Mouse (Mus musculus) heart, adult 9 months (tissue): ENCODE measurements around the gene Lyst.
"Not testable (repeated sequence)": the region's sequence is repeated elsewhere in the genome, so short reads cannot be mapped to it uniquely, and the experiment has no call there.

Experiments
- DNase-seq, 2 experiments: peaks; one replicate each; pipeline ENCODE4 v3.0.0; 2022; ENCODE audit warnings: low spot score in 2 of 2

Gene Lyst

DNA sequence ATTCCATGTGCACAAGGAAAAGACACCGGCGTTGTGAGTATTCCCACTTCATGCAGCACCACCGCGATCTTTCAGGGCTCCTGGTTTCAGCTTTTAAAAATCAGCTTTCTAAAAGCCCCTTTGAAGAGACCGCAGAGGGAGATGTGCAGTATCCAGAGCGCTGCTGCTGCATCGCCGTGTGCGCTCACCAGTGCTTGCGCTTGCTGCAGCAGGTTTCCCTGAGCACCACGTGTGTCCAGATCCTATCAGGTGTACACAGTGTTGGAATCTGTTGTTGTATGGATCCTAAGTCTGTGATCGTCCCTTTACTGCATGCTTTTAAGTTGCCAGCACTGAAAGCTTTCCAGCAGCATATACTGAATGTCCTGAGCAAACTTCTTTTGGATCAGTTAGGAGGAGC lies 45.0 kb downstream of the Lyst start:
- no peak for DNase-seq

DNA sequence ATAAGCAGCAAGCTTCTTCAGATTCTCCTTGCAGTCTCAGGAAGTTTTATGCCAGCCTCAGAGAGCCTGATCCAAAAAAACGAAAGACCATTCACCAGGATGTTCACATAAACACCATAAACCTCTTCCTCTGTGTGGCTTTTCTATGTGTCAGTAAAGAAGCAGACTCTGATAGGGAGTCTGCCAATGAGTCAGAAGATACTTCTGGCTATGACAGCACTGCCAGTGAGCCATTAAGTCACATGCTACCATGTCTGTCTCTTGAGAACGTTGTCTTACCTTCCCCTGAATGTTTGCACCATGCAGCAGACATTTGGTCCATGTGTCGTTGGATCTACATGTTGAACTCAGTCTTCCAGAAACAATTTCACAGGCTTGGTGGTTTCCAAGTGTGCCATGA lies 47.4 kb downstream of the Lyst start:
- DNase-seq = no peak

DNA sequence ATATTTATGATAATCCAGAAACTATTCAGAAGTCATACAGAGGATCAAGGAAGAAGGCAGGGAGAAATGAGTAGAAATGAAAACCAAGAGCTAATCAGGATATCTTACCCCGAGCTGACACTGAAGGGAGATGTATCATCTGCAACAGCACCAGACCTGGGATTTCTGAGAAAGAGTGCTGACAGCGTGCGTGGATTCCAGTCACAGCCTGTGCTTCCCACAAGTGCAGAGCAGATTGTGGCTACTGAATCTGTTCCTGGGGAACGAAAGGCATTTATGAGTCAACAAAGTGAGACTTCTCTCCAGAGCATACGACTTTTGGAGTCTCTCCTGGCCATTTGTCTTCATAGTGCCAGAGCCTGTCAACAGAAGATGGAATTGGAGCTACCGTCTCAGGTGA lies 47.8 kb downstream of the Lyst start:
- DNase-seq = no peak

DNA sequence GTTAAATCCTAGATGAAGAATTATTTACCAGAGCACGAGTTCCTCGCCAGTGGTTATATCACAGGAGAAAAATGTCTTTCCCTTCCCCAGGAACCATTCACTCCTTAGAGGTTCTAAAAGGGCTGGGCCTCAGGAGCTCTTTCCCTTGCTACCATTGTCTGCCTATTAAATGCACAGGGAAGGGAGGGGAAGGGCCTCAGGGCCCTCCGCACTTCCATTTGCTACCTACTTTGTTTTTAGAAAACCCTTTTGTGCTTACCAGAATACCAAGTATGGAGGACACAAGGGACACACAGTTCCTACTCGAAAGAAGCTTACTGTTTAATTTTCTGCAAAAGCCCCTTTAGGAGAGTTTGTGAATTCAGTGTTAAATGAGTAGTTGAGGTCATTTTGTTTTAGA lies 48.5 kb downstream of the Lyst start:
- no peak for DNase-seq

DNA sequence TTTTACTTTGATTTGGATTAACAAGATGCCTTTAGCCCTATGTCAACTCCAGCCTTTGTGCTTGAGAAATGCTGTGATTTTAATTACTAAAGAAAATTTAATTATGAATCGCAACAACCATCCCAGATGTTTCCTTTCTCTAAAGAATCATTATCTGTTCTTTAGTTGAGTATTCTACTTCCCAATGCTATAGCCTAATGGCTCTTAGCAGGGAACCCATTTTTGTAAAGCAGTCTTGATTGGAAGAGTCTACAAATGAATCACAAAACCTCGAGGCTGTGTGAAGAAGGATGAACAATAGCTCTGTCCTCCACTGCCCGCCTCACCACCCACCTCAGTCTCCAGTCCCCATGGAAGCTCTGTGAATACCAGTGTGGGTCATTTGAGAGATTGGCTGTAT lies 57.1 kb downstream of the Lyst start:
- no peak for DNase-seq

DNA sequence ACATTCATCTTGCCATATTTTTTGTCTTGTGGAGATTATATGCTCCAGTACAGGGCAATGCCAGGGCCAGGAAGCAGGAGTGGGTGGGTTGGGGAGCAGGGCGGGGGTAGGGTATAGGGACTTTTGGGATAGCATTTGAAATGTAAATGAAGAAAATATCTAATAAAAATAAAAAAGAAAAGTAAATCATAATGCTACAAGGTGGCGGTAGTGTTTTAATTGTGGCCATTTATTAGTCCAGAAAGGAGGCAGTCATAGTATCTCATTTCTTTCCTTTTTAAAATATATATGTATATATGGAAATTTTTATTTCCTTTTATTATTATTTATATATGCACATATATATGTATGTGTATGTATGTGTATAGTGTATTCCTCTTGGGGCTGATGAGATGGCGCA lies 65.3 kb downstream of the Lyst start:
- no peak for DNase-seq

DNA sequence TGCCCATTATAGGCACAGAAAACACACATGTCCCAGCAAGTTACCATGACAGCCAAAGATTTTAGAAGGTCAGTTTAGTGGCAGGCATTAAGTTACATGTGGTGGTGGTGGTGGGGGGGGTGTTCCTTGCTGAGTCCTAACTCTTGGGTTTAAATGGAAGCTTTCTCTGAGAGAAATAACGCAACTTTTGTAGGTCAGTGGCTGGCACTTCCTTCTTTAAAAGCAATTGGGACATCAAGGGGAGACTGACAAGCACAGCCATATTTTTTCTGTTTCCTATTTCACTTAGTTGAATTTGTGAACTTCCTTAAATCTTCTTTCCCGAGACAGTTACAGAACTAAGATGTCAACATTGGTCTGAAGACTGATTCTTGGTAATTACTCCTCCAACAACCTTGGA lies 75.9 kb downstream of the Lyst start:
- not testable (repeated sequence) for DNase-seq

DNA sequence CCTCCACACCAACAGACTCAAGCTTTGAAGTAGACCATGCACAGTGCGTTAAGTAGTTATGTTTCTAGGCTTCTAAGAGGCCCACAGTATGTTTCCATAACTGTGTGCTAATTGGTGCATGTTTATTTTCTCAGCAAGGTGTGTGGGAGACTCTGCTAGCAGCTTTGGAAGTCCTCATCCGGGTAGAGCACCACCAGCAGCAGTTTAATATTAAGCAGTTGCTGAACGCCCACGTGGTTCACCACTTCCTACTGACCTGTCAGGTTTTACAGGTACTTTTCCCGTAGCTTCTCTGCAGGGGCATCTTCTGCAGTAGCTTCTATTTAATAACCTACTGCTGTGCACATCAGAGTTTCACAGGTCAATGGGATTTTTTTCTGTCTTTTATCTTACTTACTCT lies 80.5 kb downstream of the Lyst start:
- no peak for DNase-seq

DNA sequence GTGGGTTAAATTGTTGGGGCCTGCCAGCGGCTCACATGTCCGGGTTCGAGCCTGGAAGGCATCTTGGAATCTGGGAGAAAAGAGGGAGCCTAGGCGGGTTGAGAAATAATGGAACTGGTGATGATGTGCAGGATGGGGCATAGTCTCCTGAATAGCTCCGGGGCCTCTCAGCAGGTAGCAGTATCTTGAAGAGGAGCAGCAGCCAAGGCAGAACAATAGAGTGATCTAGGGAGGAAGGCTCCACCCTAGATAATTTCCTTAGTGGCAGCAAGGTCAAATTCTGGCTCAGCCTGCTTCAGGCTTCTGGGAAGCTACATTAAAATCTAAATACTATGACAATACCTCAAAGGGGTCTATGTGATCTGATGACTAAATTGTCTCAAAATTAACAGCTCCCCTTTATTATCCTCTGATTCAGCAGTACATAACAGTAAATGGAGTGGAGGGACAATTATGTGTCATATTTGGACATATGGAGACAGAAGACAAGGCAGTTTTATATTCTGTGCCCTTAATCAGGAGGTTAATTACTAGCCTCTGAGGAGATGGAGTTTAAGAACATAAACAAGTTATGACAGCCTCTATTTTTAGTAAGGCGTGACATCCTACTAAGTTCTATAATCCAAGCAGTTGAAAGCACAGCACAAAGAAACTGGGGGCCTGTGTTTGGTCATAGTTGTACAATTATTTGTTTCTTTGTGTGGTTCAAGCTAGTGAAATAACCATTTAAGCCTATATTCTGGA lies 81.6 kb downstream of the Lyst start:
- DNase-seq = peak in 1 of 2 experiments; percentile 4

DNA sequence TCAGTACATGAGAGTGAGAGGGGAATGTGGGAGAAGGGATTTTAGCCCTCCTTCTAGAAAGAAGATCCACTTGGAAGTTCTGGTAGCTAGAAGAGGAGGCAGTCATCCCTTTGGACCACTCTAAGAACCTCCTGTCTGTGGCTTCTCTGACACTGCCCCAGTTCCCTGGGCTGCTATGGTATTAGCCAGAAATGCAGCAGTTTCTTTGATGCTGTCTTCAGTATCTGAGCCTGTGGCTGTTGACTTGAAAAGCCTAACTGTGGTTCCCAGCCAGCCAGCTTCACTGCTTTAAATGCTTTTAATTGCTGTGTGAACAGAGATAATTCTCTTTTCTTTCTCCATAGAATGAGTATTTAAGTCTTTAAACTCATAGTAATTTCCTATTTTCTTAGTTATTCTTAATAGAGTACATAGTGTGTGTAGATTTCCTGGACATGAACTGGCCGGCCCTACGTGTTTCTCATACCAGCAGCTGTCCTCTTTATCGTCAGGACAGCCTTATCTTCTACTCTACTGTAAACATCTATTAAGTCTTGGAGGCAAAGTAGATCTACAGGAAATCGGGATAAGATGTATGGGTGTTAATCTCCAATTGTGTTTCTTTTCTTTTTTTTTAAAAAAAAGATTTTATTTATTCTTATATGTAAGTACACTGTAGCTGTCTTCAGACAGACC lies 84.6 kb downstream of the Lyst start:
- DNase-seq = no peak

DNA sequence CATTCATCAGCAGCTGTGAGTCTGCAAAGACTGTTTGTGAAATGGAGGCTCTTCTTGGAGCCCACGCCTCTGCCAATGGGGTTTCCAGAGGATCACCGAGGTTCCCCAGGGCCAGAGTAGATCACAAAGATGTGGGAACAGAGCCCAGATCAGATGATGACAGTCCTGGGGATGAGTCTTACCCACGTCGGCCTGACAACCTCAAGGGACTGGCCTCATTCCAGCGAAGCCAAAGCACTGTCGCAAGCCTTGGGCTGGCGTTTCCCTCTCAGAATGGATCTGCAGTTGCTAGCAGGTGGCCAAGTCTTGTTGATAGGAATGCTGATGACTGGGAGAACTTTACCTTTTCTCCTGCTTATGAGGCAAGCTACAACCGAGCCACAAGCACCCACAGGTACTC lies 87.7 kb downstream of the Lyst start:
- no peak for DNase-seq

DNA sequence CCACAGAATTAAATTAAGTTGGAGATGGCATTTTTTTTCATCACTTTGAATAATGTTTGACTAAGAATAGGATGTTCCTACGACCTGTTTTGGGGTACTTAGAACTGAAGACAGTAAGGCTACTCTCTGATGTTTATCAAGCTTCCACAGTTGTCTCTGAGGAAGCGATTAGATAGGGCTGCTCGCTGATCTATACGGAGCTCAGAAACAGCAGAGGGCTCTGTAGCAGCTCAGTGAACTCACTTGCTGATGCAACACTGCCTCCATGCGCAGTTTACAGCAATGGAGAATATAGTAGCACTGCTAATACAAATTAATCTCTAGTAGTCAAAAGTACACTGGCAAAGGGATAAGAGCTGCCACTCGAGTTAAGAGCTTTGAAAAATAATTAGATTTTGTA lies 91.4 kb downstream of the Lyst start:
- DNase-seq = no peak

DNA sequence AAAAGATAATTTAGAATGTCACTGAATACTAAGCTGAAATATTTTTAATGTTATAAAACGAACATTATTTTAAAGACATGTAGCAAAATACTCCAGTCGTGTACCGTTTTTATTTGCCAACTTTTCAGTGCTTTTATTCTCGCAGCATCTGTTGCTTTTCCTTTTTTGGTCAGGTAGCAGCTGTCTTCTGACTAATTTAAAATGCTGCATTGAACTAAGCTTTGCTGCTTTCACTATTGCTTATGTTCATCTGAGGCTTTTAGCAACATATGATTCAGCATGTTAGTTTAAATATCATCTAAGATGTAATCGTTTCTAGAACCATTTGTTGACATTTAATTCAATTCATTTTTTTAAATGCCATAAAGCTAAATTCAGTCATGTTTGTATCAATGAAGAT lies 113.3 kb downstream of the Lyst start:
- no peak for DNase-seq

DNA sequence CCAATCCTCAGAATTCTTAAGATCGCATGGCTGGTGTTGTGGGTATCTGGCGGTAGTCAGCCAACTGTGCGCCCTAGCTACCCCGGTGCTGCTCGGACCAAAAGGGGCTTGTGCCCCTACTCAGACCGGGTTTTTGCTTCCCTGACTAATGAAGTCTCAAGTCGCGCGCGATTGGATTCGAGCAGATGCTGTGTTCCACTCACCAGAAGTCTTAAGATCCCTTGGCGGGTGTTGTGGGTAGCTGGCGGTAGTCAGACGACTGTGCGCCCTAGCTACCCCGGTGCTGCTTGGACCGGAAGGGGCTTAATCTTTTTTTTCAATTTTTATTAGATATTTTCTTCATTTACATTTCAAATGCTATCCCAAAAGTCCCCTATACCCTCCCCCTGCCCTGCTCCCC lies 131.2 kb downstream of the Lyst start:
- not testable (repeated sequence) for DNase-seq

DNA sequence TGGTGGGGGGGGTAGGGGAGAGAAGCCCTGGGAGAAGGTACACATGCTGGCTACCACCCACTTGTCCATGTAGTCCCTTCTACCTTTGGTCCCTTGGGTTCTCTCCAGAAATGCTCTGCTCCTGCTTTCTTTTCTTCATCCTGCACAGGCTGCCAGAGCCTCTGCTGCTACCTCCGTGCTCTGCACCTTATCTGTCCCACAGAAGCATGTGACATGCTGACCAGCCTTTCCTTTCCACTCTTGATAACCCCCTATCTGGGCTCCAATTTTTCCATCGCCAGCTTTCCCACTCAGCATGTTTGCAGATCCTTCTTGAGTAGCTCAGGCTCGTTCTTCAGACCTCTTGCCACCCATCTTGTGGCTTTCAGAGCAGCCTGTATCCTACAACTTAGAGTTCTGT lies 133.1 kb downstream of the Lyst start:
- DNase-seq = no peak

DNA sequence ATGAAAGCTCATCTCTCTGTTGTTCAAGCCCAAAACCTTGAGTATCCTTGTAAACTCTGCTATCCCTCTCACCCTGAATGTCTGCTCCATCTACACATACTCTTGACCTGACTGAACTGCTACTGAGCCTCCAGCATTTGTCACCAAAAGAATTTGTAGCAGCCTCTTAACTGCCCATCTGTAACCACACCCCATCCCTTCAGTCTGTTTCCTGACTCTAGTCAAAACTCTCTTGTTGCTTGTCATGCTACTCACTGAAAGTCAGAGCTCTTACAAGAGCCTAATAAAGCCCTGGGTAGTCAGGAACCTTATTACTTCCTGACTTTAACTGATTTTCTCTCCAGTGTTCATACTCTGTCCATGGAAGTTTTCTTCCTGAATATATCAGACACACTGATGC lies 133.6 kb downstream of the Lyst start:
- no peak for DNase-seq

DNA sequence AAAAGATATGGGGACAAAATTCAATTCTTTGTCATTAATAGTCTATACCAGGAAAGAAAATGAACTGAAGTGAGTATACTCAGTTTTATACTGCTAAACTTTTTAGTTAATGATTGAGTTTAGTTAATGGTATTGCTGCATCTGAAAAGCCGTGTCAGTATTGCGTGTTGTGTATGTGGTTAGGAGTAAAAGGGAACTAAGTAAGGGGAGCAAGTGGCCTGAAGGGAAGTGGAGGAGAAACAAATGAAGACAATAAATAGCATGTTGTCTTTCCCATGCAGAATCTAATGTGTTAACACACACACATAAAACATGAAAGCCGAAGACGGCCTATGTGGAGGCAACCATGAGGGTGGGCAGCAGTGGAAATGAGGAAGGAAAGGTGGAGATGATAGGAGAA lies 149.0 kb downstream of the Lyst start:
- DNase-seq = no peak

DNA sequence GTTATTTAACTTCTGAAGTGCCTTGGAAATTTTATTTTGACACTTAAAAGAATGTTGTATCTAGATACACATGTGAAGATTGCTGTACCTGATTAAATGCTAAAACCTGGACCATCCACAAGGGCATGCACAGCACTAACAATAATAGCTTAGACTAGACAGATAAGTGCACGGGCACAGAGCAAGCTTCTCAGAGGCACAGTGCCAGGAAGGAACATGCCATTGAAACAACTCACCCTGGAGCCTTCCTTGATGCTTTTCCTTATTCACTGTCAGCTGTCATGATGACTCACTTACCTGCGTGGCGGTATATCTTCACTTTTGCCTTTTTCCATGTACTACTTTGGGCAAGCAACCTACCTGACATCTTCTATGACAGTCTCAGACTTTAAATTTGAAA lies 155.7 kb downstream of the Lyst start:
- no peak for DNase-seq

DNA sequence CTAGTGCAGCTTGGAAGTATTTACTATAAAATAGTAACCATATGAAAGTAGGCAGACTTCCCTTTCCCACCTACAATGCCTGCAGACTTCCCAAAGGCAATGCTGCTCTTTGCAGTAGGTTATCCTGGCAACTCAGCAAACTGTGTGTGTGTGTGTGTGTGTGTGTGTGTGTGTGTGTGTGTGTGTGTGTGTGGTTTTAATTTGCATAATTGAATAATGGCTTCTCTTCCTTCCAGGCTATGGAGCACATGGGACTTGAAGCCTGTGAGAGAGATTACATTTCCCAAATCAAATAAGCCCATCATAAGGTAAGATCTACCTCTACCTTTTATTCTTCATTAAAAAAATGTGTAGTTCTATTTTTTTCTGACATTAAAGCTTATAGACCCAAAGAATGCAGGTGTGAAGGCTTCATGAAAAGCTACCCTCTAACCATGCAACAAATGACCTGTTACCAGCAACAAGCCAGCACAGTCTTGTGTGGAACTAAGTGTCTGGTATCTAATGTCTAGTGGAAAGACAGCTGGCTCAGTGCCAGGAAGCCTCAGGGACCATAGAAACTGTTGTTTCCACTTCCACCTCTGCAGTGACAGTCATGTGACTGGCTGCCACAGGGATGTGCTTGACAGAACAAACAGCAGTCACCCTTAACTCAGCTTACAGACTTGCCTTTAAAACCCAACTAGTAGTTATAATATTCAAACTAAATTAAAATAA lies 185.7 kb downstream of the Lyst start:
- DNase-seq = peak in 1 of 2 experiments; percentile 3

DNA sequence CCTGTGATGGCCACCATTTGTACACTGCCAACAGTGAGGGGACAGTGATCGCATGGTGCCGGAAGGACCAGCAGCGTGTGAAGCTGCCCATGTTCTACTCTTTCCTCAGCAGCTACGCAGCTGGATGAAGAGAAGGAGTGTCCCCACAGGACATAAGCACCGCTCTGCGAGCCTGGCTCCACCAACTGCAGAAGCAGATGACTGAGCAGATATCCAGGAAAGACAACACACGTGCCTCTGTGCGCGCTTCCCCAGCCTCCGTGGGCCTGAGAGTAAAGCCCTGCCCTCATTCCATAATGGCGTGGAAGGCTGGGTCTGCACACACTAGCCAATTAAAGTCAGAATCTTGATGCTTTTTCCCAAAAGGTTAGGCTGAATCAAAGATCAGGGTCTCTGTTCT lies 186.9 kb downstream of the Lyst start:
- no peak for DNase-seq

DNA sequence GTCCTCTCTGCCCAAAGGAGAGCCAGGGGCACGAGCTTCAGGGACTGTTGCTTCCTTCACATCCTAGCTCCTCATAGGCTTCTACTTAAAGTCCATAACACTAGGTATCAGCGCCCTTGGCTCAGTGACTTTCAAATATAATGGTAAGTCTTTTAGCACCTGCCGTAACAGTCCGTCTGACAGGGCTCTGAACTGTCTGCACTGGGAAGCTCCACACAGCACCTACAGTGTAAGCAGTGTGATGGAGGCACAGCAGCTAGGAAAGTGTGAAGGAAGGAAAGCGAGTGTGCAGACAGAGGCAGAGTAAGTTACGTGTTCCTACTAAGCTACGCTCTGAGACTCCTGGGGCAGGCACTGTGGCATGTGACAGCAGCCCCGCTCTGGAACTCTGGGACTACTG lies 187.5 kb downstream of the Lyst start:
- DNase-seq = no peak

DNA sequence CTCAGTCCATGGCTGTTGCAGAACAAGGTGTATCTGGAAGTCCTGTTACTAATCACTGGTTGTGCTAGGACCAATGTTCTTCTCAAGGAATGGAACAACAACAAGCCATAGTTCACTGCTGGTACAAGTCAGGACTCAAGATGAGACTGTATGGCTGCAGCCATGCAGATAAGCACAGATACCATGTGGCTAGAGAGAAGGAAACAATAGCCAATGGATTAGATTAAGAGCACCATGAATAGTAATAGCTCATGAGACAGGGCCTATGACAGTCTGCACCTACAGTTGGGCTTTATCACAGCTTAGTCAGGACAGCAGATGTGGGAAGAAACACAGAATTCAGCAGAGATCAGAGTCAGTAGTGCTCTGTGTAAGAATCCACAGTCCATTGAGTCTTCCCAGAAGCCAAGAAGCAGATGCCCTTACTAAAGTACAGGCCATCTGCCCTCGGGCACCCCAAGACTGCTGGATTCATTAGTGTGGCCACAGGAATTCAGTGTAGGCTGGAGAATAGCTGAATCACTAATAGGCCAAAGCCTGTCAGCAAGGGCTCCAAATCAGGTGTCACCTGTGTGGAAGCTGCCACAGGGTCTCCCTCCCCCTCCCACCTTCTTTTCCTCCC lies 188.8 kb downstream of the Lyst start:
- DNase-seq = no peak

DNA sequence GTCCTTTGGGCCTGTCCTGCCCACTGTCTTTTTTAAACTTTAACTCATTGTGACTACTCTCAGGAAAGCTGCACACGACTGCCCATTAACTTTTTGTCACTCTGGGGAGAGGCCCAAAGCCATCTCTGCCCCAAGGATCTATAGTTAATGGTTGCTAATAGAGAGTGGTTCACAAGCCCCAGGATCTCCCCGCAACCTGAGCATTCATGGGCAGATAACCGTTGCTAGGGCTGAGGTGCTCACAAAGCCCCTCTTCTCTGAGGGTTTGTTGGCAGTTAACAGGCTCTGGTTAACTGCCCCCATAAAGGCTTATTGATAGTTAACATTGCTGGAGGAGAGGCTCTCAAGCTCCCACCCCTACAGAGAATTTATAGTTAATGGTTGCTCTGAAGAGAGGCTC lies 190.1 kb downstream of the Lyst start:
- DNase-seq = no peak
